Mouse (Mus musculus) G1E (cell line): ENCODE measurements at regions not wholly inside any gene's neighbourhood (a gene's known extent, or its start where the extent isn't known, plus 50 kb on each side); places are given as distances from the start of the nearest gene placed in this dataset.

ENCODE experiments used
- ATAC-seq: 2 replicates; pipeline ENCODE4 v1.8.0; 2016; ENCODE audit warnings: mild to moderate bottlenecking; ENCODE audit not compliant: insufficient number of reproducible peaks, poor library complexity, low FRiP score, severe bottlenecking; ENCODE audit errors: extremely low read depth
- DNase-seq: peaks from one replicate; pipeline ENCODE4 v3.0.0; 2012; ENCODE audit warnings: low spot score
- H3K27me3 ChIP-seq: 2 replicates; pipeline ENCODE4 v1.6.1; 2012; ENCODE audit warnings: mild to moderate bottlenecking, low read length, inconsistent platforms; ENCODE audit not compliant: insufficient read depth
- H3K36me3 ChIP-seq: replicated peaks from 2 replicates; pipeline ENCODE3; 2012; ENCODE audit warnings: mild to moderate bottlenecking, inconsistent platforms
- H3K4me1 ChIP-seq: 2 replicates; pipeline ENCODE4 v1.6.1; 2012; ENCODE audit warnings: low read depth, low read length, inconsistent platforms, mixed read lengths; ENCODE audit not compliant: insufficient read depth
- H3K4me3 ChIP-seq: 2 replicates; pipeline ENCODE4 v1.5.1; 2012; ENCODE audit warnings: low read depth, mild to moderate bottlenecking, inconsistent platforms, low read length, moderate library complexity, mixed read lengths
- H3K9me3 ChIP-seq: replicated peaks from 2 replicates; pipeline ENCODE4 v1.6.1; 2012; ENCODE audit warnings: inconsistent platforms
- CTCF ChIP-seq: IDR thresholded peaks from 2 replicates; pipeline ENCODE4 v1.5.1; 2012; ENCODE audit warnings: low read depth, low read length, inconsistent platforms, mixed read lengths
- GATA1 ChIP-seq: IDR thresholded peaks from 2 replicates; pipeline ENCODE4 v1.6.1; 2012; ENCODE audit warnings: borderline replicate concordance, low read length, inconsistent platforms, mixed read lengths
- GATA2 ChIP-seq: IDR thresholded peaks from 2 replicates; pipeline ENCODE4 v1.6.1; 2012; ENCODE audit warnings: low read depth, low read length, inconsistent platforms, borderline replicate concordance
- POLR2AphosphoS5 ChIP-seq: IDR thresholded peaks from 2 replicates; pipeline ENCODE4 v1.6.1; 2012; ENCODE audit warnings: low read depth, low read length, inconsistent platforms; ENCODE audit not compliant: insufficient replicate concordance
- TAL1 ChIP-seq: conservative IDR thresholded peaks from 2 replicates; pipeline ENCODE4 v1.6.1; 2012; ENCODE audit warnings: low read depth, low read length, inconsistent platforms, mixed read lengths

DNA sequence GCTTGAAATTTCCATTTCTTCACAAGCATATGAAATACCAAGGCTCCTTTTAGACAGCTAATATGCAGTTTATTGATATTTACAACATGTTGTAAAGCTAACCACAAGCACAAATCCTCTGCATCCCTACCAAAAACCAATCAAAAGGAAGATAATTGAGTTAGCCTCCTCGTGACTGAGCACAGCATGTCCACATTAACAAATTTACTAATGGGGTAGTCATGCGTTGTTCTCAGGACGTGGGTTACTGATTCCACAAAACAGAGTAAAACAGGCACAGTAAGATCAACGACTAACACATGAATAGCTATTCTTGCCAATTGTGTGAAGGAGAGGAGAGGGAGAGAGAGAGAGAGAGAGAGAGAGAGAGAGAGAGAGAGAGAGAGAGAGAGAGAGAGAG is 169.3 kb upstream of the Lyplal1 start:
- DNase-seq (no peak), ATAC-seq (no peak)
- Histone ChIP-seq H3K4me3 (no peak overlapping the region), H3K27me3 (no peaks in the 10 kb centered on the region), H3K9me3 (peaks cover 20% of the 10 kb centered on the region), H3K36me3 (no peaks in the 10 kb centered on the region), H3K4me1 (no peaks in the 10 kb centered on the region)
- TF ChIP-seq GATA1: no peak
- no peak for TF ChIP-seq TAL1
- no peak for TF ChIP-seq CTCF
- TF ChIP-seq POLR2AphosphoS5: no peak
- TF ChIP-seq GATA2: no peak

DNA sequence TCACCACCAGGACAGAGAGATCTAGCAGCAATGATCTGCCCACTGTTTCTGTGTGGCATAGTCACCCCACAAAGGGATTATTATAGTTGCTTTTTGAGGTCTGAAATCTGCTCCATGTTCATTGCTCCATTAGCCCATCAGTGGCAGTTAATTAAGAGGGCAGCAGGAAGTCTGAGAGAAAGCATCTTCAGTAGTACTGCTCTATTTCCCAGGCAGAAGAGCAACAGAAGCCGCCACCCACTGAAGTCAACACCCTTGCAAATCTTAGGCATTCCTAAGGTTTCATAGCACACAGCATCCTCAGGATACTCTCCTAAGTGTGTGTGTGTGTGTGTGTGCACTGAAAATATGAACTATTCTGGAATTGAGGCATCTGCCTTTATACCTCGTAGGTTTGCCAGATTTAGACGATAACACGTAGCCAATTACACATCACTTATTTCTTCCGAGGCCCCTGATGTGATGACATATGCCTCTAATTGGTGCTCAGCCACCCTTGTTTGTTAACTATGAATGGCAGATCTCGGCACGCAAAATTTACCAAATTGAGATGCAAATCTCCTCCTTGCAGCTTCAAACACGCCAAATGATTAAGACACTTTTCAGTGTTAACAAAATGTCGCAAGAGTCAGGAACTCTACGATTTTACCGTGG is 161.0 kb upstream of the Lyplal1 start:
- Histone ChIP-seq H3K4me3 (no peak overlapping the region), H3K36me3 (no peaks in the 10 kb centered on the region), H3K4me1 (no peaks in the 10 kb centered on the region), H3K9me3 (peaks cover 20% of the 10 kb centered on the region), H3K27me3 (no peaks in the 10 kb centered on the region)
- DNase-seq (no peak), ATAC-seq (no peak)
- no peak for TF ChIP-seq POLR2AphosphoS5
- no peak for TF ChIP-seq GATA2
- TF ChIP-seq CTCF: no peak
- no peak for TF ChIP-seq TAL1
- no peak for TF ChIP-seq GATA1

DNA sequence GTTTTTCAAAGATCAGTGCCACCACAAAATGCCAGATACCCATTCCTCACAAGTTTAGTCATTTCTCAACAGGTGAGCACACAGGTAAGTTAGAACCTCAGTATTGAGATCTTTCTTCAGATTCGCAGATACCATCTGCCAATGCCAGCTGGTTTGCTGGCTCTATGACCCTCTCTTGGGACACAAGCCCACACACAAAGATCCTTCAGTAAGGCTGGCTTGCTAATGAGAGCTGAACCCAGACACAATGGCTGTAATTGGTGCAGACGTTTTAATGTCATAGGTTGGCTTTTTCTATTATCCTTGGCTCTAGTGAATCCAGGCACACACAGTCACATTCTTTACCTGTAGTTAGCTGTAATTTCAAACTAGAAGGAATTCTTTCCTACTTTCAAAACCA is 154.3 kb upstream of the Lyplal1 start:
- H3K27me3 ChIP-seq: no peaks in the 10 kb centered on the region
- H3K4me1 ChIP-seq: no peaks in the 10 kb centered on the region
- no peak for DNase-seq
- ATAC-seq: no peak
- H3K4me3 ChIP-seq: no peak overlapping the region
- H3K36me3 ChIP-seq: no peaks in the 10 kb centered on the region
- H3K9me3 ChIP-seq: peaks cover 13% of the 10 kb centered on the region
- TF ChIP-seq GATA1 (no peak), GATA2 (no peak), TAL1 (no peak), CTCF (no peak), POLR2AphosphoS5 (no peak)

DNA sequence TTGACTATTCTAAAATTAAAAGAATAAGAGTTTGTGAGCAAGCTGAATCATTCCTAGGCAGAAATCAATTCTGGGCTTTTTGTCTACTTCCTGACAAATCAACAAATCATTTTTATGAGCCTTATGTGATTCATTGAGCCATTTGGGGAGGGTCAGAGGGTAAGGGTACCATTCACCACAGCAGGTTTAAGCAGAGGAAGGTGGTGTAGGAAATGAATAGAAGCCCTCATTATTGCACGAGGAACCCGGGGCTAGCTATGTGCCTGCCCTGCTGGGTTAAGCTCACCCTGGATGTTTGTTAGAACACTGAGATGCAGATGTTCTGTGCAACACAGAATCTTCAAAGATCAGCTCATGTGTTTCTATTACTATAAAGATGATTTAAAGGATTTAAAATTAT is 150.2 kb upstream of the Lyplal1 start:
- DNase-seq (no peak), ATAC-seq (no peak)
- Histone ChIP-seq H3K4me1 (no peaks in the 10 kb centered on the region), H3K9me3 (peaks cover 19% of the 10 kb centered on the region), H3K4me3 (no peak overlapping the region), H3K36me3 (no peaks in the 10 kb centered on the region), H3K27me3 (no peaks in the 10 kb centered on the region)
- TF ChIP-seq CTCF: no peak
- TF ChIP-seq TAL1: no peak
- no peak for TF ChIP-seq GATA2
- TF ChIP-seq POLR2AphosphoS5: no peak
- TF ChIP-seq GATA1: no peak

DNA sequence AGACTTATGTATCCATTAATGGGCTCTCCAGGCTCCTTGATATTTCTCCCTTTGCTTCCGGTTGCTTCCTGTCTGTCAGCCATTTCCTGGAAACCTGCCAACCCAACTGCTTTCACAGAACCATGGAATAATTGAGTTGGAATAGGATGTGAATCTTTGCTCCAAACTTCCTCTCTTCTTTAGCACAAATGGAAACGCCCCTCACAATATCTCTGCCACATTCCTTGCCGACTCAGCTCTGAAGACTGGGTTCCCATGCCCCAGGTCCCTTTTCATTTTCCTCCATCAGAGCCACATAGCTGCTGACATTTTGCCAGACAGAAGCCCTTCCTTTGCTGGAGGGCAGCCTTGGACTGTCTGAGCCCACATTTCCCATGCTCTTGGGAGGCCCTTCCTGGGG is 147.5 kb upstream of the Lyplal1 start:
- H3K9me3 ChIP-seq: peaks cover 13% of the 10 kb centered on the region
- no peaks in the 10 kb centered on the region for H3K36me3 ChIP-seq
- TF ChIP-seq POLR2AphosphoS5 (no peak), CTCF (no peak), GATA1 (no peak), GATA2 (no peak), TAL1 (no peak)
- no peaks in the 10 kb centered on the region for H3K27me3 ChIP-seq
- no peak overlapping the region for H3K4me3 ChIP-seq
- H3K4me1 ChIP-seq: no peaks in the 10 kb centered on the region
- ATAC-seq (no peak), DNase-seq (no peak)

DNA sequence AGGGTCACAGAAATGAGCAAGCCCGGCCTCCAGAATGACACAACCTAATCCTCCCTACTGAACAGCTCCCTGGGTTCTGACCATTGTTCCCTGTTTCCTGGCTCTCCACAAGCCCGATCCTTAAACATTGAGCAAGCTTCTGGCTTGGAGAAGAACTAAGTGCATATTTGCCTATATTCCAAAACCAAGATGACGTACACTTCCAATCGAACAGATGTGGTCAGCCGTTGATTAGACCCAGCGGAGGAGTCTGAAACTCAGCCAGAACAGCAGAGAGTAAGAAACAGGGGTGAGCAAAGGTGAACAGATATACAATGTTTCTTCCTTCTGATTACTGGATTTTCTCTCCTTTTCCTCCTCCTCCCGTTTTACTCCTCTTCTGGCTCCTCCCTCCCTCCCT is 146.8 kb upstream of the Lyplal1 start:
- ATAC-seq: no peak
- peaks cover 13% of the 10 kb centered on the region for H3K9me3 ChIP-seq
- no peak overlapping the region for H3K4me3 ChIP-seq
- TF ChIP-seq GATA1 (no peak), POLR2AphosphoS5 (no peak), GATA2 (no peak), CTCF (no peak), TAL1 (no peak)
- DNase-seq: no peak
- H3K27me3 ChIP-seq: no peaks in the 10 kb centered on the region
- no peaks in the 10 kb centered on the region for H3K4me1 ChIP-seq
- H3K36me3 ChIP-seq: no peaks in the 10 kb centered on the region

DNA sequence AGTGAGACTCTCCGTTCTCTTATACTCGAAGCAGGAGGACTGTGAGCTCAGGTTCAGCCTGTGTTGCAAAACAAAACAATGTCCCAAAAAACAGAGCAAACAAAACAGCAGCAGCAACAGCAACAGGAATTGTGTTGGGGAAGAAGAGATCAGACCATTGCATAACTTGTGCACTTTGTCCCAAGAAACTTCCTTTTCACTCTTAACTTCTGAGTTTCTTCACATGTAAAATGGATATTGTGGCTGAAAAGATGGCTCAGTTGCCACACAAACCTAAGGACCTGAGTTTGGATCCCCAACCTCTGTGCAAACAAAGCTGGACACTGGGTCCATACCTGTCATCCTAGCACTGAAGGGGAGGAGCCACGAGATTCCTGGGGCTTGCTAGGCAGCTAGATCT is 146.1 kb upstream of the Lyplal1 start:
- Histone ChIP-seq H3K27me3 (no peaks in the 10 kb centered on the region), H3K4me3 (no peak overlapping the region), H3K9me3 (peaks cover 15% of the 10 kb centered on the region), H3K4me1 (no peaks in the 10 kb centered on the region), H3K36me3 (no peaks in the 10 kb centered on the region)
- DNase-seq (no peak), ATAC-seq (no peak)
- no peak for TF ChIP-seq GATA2
